Mouse (Mus musculus): ENCODE measurements around the gene Eif4enif1.

- no peak for TF ChIP-seq POLR2A (IDR thresholded peaks at IDR 0.05; ENCODE audit: low read depth, low read length)
- no peak for TF ChIP-seq CTCF (conservative IDR thresholded peaks at IDR 0.05; ENCODE audit: insufficient read depth, insufficient read length, low read depth, low read length)
These were observed 10.3 kb downstream of the Eif4enif1 start for GRCm38 (mm10) chr11:3212526-3212925.

All from kidney, adult 2 months (tissue).